Mouse (Mus musculus) heart, postnatal 4 days (tissue): ENCODE data around the gene Asic1. TPM values are rescaled to one million over a fixed set of nuclear protein-coding genes. Genes with fewer than 3 reads are reported as not detected.

Experiments used
- total RNA-seq, 2 experiments: library from RNA; stranded (reverse); gene quantifications; 2 replicates each; pipeline ENCODE4 v1.2.3; 2021

Gene Asic1
- total RNA-seq, 2 experiments from 2014 or later = 0.77 to 1.0 TPM

Other genes with a start within 250 kb of the Asic1 start
- gene Nckap5l, start 212.6 kb upstream of the Asic1 start, total RNA-seq = 10 to 100 TPM; 20.0 to 23.6 TPM
- gene Bcdin3d, start 195.6 kb upstream of the Asic1 start, total RNA-seq = 1 to 10 TPM; 4.9 to 5.0 TPM
- not detected for gene Faim2, start 142.2 kb upstream of the Asic1 start, total RNA-seq
- not detected for gene Aqp2, start 91.3 kb upstream of the Asic1 start, total RNA-seq
- gene Aqp5, start 79.6 kb upstream of the Asic1 start, total RNA-seq = under 1 TPM in 1 of 2 experiments, not detected in 1; 0.57 TPM
- not detected for gene Aqp6, start 69.0 kb upstream of the Asic1 start, total RNA-seq
- 10 to 100 TPM; 88.5 to 98.7 TPM for gene Racgap1, start 18.7 kb upstream of the Asic1 start, total RNA-seq
- 10 to 100 TPM; 46.5 to 47.7 TPM for gene Smarcd1, start 31.8 kb downstream of the Asic1 start, total RNA-seq
- 1 to 10 TPM; 3.7 to 4.8 TPM for gene Gm17349, start 35.1 kb downstream of the Asic1 start, total RNA-seq
- 10 to 100 TPM; 24.5 to 26.4 TPM for gene Gpd1, start 47.1 kb downstream of the Asic1 start, total RNA-seq
- gene Cox14, start 55.2 kb downstream of the Asic1 start, total RNA-seq = 100 to 1,000 TPM; 150 to 159 TPM
- gene Cers5, start 102.5 kb downstream of the Asic1 start, total RNA-seq = 10 to 100 TPM; 29.3 to 31.3 TPM
- 10 to 100 TPM; 26.9 to 32.3 TPM for gene Lima1, start 205.1 kb downstream of the Asic1 start, total RNA-seq